Mouse (Mus musculus) adrenal gland, postnatal 4 days (tissue): ENCODE measurements around the gene Usp21. TPM values are rescaled to one million over a fixed set of nuclear protein-coding genes. Genes with fewer than 3 reads are reported as not detected.
"Not testable (repeated sequence)": the region's sequence is repeated elsewhere in the genome, so short reads cannot be mapped to it uniquely, and the experiment has no call there.

Experiments used
- DNase-seq, 2 experiments: peaks; one replicate each; pipeline ENCODE4 v3.0.0; 2021 to 2022; ENCODE audit warnings: low spot score in 2 of 2, mixed read lengths in 2 of 2
- total RNA-seq, 2 experiments: library from RNA; stranded (reverse); gene quantifications; 2 replicates each; pipeline ENCODE4 v1.2.3; 2021

Usp21 gene
- total RNA-seq, 2 experiments from 2014 or later: 51.4 to 56.0 TPM

DNA sequence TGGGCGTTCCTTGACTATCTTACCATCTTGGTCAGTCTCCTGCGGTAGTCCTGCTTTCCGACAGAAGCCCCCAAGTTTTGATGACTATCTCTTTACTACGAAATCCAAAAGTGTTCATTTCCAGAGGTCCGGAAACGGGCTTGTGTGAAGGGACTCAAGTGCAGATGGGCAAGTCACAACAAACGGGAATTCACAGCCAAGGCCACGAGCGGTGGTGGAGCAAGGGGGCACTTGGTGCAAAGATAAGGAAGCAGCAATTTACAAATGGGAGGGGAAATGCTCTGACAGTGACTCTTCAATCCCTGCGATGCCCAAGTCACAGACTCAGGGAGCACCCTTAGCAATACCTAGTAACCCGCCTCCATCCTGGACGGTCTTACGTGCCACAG lies 40.3 kb downstream of the Usp21 start:
- no peak for DNase-seq

DNA sequence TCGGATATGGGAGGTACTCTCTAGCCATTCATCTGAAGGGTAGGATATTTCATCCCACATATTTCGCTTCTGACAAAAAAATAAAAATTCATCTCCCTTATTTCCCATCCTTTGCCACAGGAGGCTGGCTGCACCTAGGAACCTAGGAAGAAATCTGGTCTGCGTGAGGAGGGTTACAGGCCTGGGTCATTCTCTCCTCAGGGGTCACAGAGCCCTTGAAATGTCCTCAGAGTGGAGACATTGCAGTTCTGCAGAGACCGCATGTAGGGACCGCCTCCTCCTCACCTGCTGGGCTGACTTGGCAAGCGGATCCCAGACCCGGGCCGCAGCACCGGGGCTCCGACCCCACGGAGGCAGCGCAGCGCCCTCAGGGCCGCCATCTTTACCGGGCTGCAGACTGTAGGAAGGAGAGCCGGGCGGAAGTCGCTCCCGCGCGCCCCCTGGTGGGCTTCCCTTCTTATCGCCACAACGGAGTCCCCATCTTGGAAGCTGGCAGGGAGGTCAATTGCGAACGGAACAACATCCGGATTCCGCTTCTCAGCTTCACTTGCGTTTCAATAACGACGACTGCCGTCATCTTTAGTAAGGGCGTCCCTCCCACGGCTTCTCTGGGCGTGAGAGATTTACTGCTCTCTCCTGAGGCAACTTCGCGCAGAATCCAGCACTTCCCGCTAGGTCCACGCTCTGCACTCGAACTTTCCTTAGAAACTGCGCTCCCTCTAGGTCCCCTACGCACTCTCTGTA lies 40.9 kb downstream of the Usp21 start:
- DNase-seq: peak; percentile 94 to 95

DNA sequence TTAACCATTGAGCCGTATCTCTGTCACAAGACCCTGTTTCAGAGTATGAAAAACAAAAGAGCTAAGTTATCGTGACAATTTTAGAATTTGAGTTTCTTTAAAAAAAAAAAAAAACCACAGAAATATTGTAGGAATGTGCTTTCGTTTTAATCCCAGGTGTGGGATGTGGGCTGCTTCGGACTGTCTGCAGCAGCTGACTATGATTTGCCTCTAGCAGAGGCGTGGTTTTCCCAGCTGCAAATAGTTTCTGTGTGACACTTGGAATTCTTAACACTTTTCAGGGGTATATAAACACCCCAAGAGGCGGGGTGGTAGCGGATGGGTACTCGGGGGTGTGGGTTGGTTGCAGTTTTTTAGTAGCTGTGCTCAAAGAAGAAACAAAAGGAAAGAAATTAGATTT lies 42.4 kb downstream of the Usp21 start:
- DNase-seq: no peak

DNA sequence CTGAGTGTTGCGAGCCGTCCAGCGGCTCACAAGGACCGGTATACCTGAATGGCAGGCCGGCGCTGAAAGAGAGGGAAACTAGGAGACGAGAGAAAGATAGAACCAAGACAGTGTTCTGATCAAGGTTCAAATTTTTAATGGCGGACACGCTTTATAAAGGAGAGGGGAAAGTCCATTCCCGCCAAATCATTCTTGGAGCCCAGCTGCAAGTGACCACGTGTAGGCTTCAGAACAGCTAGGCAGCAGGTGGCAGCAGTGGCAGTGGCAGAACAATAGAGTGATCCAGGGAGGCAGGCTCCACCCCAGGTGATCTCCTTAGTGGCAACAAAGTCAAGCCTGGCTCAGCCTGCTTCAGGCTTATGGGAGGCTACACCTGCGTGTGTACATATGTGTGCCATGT lies 45.8 kb downstream of the Usp21 start:
- not testable (repeated sequence) for DNase-seq

DNA sequence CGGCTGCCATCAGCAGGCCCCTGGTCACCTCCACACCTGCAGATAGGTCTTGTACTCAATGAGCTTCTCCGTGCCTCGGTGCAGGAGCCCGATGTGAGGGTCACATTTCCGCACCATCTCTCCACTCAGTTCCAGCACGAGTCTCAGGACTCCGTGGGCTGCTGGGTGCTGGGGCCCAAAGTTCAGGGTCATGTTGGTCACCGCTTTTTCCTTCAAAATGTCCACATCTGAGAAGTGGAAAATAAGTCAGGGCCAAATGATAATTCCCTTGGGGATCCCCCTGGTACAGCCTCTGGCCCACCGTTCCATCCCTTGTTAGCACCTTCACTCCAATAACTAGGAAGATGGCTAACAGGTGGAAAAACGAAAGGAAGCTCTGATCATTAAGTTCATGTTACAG lies 46.9 kb downstream of the Usp21 start:
- no peak for DNase-seq

DNA sequence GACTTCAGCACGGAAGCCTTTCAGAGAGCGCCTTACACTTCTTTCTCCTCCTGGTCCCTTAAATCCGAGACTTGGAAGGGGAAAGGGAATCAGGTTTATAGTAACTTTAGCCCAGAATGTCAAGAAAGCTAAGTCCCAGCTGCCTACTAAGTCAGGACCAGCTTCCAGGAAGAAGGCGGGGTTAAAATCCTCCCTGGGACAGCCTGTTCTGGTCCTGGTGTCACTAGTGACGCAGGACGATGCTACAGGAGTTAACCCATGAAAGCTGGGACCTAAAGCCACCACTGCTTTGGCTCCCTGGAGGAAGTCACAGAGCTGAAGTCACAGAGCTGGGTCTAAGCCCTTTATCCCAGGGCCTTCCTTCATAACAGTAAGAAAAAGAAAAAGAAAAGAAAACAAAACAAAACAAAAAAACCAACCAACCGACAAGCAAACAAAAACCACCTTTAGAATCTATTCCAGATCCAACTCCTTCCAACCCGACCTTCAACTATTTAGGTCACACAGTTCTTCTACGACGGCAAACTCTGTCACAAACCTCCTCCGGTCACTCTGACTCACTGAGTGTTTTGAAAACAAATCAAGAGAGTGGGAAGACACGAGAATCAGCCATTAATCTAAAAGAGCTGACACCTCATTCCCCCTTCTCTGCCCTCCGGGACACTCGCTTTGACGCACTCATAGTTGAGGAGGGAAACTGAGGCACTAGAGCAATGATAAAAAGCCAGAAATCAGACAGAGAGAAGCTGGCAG lies 47.6 kb downstream of the Usp21 start:
- DNase-seq: no peak

DNA sequence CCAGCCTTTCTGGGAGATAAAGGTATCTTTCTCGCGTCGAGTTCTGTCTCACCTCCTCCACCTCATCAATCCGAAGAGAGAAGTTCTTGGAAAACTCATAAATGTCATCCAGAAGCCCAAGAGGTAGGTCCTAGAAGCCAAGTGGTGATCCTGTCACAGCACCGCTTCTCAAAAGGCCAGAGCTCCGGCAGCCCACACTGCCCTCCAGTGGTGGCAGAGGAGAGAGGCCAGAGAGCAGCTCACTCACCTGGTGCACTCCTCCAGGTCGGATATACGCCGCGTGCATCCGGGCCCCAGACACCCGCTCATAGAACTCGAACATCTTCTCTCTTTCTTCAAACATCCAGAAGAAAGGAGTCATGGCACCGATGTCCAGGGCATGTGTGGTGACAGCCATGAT lies 49.3 kb downstream of the Usp21 start:
- no peak for DNase-seq

DNA sequence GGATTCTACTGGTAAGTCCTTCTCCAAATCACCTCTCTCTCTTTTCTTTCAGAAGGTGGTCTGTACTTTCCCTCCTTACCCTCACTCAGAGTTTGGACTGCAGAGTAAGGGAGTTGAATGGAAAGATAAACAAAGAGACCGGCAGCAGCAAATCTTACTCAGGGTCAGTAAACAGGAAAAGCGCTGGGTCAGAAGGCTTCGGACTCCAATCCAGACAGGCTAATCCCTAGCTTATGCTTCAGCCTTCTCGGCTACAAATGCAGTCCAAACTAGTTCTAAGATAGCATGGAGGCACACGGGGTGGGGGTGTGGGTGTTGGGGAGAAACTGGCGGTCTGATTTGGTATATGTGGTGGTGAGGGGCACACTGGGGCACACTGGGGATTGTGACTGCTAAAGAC lies 50.4 kb downstream of the Usp21 start:
- no peak for DNase-seq

DNA sequence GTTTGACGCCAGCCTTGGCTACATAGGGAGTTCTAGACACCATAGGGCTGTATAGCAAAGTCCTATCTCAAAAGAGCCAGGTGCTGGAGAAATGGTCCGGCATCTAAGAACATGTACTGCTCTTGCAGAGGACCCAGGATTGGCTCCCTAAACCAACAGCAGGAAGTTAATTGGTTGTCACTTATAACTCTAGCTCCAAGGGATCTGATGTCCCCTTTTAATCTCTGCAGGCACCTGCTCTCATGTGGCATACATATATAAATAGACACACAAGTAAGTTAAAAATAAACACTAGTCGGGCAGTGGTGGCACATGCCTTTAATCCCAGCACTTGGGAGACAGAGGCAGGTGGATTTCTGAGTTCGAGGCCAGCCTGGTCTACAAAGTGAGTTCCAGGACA lies 52.0 kb downstream of the Usp21 start:
- DNase-seq: no peak

DNA sequence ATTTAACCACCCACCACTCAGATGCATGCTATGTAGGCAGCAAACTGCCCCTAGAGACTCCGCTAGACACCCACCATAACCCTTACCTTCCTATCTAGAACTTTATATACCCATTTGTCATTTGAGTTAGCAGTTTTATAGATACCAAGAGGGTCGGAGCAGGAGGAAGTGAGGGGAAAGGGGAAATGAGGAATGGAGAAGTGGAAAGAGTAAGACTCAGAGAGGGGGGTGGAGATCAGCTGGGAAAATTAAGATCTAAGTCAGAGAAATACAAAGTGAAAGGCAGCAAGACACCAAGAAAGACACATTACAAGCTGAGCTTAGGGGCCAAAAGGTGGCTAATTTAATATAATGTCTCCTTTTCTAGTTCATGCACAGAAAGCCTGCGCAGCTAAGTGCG lies 53.3 kb downstream of the Usp21 start:
- DNase-seq: no peak

DNA sequence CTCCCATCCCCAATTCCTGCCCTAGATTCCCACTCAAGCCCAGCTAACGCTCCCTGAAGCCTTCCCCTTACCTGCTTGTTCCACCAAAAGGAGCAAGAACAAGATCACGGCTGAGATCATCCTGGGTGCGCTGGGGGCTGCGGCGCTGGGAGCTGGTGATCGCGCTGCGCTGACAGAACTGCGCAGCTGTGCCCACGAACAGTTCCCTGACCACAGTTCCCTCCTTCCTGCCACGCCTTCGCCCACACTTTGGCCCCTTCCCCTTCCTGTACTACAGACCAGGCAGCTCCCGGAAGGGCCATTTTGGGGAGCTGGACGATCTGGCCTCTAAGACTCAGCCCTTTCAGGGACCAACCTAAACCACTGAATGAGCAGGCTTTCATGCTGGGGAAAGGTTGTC lies 53.7 kb downstream of the Usp21 start, which contains the start of gene Fcer1g:
TSS of gene Fcer1g (minus strand) at position 240 of the 400 bp plus-strand sequence.
- no peak for DNase-seq

DNA sequence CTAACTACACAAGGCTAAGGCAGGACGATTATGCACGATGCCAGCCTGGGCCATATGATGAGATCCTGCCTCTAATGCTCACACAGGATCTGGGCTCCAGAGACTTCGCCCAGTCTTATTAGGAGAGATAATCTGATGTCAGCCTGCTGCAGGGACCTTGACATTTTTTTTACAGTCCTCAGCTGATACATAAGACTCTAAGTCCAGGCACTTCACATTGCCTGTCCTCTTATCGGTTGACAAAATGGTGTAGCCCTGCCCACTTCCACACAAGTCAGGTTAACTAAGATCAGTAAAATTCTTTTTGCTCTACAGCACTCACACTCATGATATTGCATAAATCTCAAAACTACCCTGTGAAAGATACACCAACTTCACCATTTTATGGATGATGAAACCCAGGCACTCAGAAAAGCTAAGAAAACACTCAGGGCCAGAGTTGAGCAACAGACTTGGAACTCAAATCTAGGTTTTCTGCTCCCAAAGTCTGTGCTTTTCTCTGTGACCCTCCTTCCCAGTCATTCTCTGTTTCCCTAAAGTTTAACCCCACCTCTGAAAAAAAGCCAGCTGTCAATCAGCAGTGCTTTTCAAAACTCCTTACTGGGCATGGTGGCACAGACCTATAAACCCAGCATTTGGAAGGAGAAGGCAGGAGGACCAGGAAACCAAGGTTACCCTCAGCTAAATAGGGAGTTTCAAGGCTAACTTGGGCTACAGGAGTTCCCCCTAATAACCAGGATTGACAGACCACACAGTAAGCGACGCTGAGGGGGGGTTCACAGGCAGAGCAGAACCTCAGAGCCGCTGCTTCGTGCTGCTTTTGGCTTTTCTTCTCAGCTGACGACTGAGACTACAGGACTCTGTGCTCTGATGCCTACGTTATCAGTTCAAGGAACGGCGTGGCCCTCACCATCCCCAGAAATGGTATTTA lies 54.7 kb downstream of the Usp21 start:
- DNase-seq: no peak

DNA sequence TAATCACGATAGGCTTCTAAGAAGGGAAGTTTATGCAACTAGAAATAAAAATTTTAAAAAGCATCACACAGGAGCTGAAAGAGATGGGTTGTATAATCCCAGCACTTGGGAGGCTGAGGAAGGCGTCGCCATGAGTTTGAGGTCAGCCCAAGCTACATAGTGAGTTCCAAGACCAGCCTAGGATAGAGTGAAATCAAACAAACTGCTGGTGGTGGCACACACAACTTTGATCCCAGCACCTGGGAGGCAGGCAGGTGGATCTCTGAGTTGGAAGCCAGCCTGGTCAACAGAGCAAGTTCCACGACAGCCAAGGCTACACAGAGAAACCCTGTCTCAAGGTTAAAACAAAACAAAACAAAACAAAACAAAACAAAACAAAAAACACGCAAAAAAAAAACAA lies 55.4 kb downstream of the Usp21 start:
- no peak for DNase-seq

Other genes starting within 250 kb of the Usp21 start
- gene Fcgr3, start 223.1 kb downstream of the Usp21 start, total RNA-seq: 10 to 100 TPM; 13.8 to 15.7 TPM
- gene Cfap126, start 174.1 kb downstream of the Usp21 start, total RNA-seq: 1 to 10 TPM; 2.1 to 2.7 TPM
- gene Sdhc, start 137.4 kb downstream of the Usp21 start, total RNA-seq: 100 to 1,000 TPM; 359 to 386 TPM
- gene Mpz, start 137.3 kb downstream of the Usp21 start, total RNA-seq: 10 to 100 TPM; 23.9 to 53.3 TPM
- 10 to 100 TPM; 29.5 to 32.0 TPM for gene Pcp4l1, start 91.7 kb downstream of the Usp21 start, total RNA-seq
- gene Nr1i3, start 74.0 kb downstream of the Usp21 start, total RNA-seq: 10 to 100 TPM in 1 of 2 experiments, under 1 TPM in 1; 0.92 to 10.3 TPM
- 10 to 100 TPM; 41.6 to 43.5 TPM for gene Tomm40l, start 65.5 kb downstream of the Usp21 start, total RNA-seq
- 100 to 1,000 TPM in 1 of 2 experiments, 10 to 100 TPM in 1; 18.3 to 847 TPM for gene Apoa2, start 62.9 kb downstream of the Usp21 start, total RNA-seq
- 10 to 100 TPM; 22.4 to 23.2 TPM for gene Fcer1g, start 53.6 kb downstream of the Usp21 start, total RNA-seq
- 1 to 10 TPM; 4.3 to 4.5 TPM for gene Adamts4, start 37.6 kb downstream of the Usp21 start, total RNA-seq
- 100 to 1,000 TPM; 446 to 477 TPM for gene Ndufs2, start 36.6 kb downstream of the Usp21 start, total RNA-seq
- 10 to 100 TPM; 48.4 to 56.3 TPM for gene B4galt3, start 17.7 kb downstream of the Usp21 start, total RNA-seq
- 10 to 100 TPM; 55.8 to 57.1 TPM for gene Ppox, start 6.8 kb downstream of the Usp21 start, total RNA-seq
- gene Ufc1, start 7.0 kb upstream of the Usp21 start, total RNA-seq: 100 to 1,000 TPM; 138 to 155 TPM
- gene Dedd, start 41.2 kb upstream of the Usp21 start, total RNA-seq: 10 to 100 TPM; 41.2 to 43.1 TPM
- 10 to 100 TPM; 62.0 to 68.3 TPM for gene Nit1, start 57.7 kb upstream of the Usp21 start, total RNA-seq
- 100 to 1,000 TPM; 120 to 125 TPM for gene Pfdn2, start 57.7 kb upstream of the Usp21 start, total RNA-seq
- 1 to 10 TPM; 6.2 to 6.8 TPM for gene Klhdc9, start 72.8 kb upstream of the Usp21 start, total RNA-seq
- under 1 TPM; 0.34 to 0.59 TPM for gene Nectin4, start 82.1 kb upstream of the Usp21 start, total RNA-seq
- gene Arhgap30, start 101.0 kb upstream of the Usp21 start, total RNA-seq: 1 to 10 TPM; 3.2 to 4.7 TPM
- 10 to 100 TPM; 81.4 to 84.8 TPM for gene Usf1, start 123.3 kb upstream of the Usp21 start, total RNA-seq
- 10 to 100 TPM in 1 of 2 experiments, 1 to 10 TPM in 1; 6.3 to 15.1 TPM for gene Tstd1, start 130.9 kb upstream of the Usp21 start, total RNA-seq
- 10 to 100 TPM; 43.0 to 47.0 TPM for gene F11r, start 149.5 kb upstream of the Usp21 start, total RNA-seq
- 1 to 10 TPM; 8.5 to 9.1 TPM for gene Alyref2, start 215.5 kb upstream of the Usp21 start, total RNA-seq
- gene Itln1, start 247.3 kb upstream of the Usp21 start, total RNA-seq: not detected